Mouse (Mus musculus) liver, postnatal 0 days (tissue): ENCODE data around the gene Tmem98. TPM values are rescaled to one million over a fixed set of nuclear protein-coding genes. Genes with fewer than 3 reads are reported as not detected.

Experiments used
- ATAC-seq: fragments of 200-750 bp; cut with Nextera tagmentation; 2 replicates; pipeline ENCODE4 v1.8.0; 2017; ENCODE audit warnings: mild to moderate bottlenecking, moderate library complexity
- DNase-seq: peaks from one replicate; pipeline ENCODE4 v3.0.0-alpha.2; 2016
- H3K27ac ChIP-seq: fragments of 300-500 bp; sonication (generic); 2 replicates; pipeline ENCODE4 v1.5.1; 2014; ENCODE audit warnings: antibody characterized with exemption, moderate library complexity, mild to moderate bottlenecking, low read depth
- H3K27me3 ChIP-seq: fragments of 300-500 bp; sonication (generic); 2 replicates; pipeline ENCODE4 v1.6.1; 2014; ENCODE audit warnings: low read length, control low read depth, mixed read lengths; ENCODE audit not compliant: insufficient read depth
- H3K36me3 ChIP-seq: fragments of 300-500 bp; sonication (generic); replicated peaks from 2 replicates; pipeline ENCODE4 v1.6.1; 2014; ENCODE audit warnings: mild to moderate bottlenecking, control low read depth, low read length, moderate library complexity, mixed read lengths; ENCODE audit not compliant: insufficient read depth
- H3K4me1 ChIP-seq: fragments of 300-500 bp; sonication (generic); 2 replicates; pipeline ENCODE4 v1.6.1; 2014; ENCODE audit warnings: antibody characterized with exemption, mild to moderate bottlenecking, control low read depth; ENCODE audit not compliant: insufficient read depth
- H3K4me2 ChIP-seq: fragments of 300-500 bp; sonication (generic); 2 replicates; pipeline ENCODE4 v1.6.1; 2014; ENCODE audit warnings: low read depth, mild to moderate bottlenecking, low read length, moderate library complexity, mixed read lengths
- H3K4me3 ChIP-seq: fragments of 300-500 bp; sonication (generic); 2 replicates; pipeline ENCODE4 v1.5.1; 2014; ENCODE audit warnings: low read depth, low read length
- H3K9ac ChIP-seq: fragments of 300-500 bp; sonication (generic); replicated peaks from 2 replicates; pipeline ENCODE4 v1.6.1; 2014; ENCODE audit warnings: mild to moderate bottlenecking, moderate library complexity
- H3K9me3 ChIP-seq: fragments of 300-500 bp; sonication (generic); 2 replicates; pipeline ENCODE4 v1.6.1; 2016; ENCODE audit warnings: mild to moderate bottlenecking, control low read depth, low read length, mixed read lengths
- CTCF ChIP-seq: sonication (generic); IDR thresholded peaks from 2 replicates; pipeline ENCODE4 v1.5.1; 2016; ENCODE audit warnings: antibody characterized with exemption, low read depth
- EP300 ChIP-seq: IDR thresholded peaks from 2 replicates; pipeline ENCODE4 v1.6.1; 2016; ENCODE audit warnings: antibody characterized with exemption, low read depth, mild to moderate bottlenecking
- WGBS: fragments of 180-500 bp; shearing (Covaris S2); extraction: QIAGEN DNeasy Blood & Tissue Kit; methylation state at CpG from one replicate; pipeline ENCODE4 v1.1.7; 2014; ENCODE audit not compliant: insufficient replicate concordance; 5-methylcytosine and 5-hydroxymethylcytosine counted together
- polyA plus RNA-seq: library from polyadenylated mRNA; unstranded; fragments of >200 nt; fragmentation: Nextera tagmentation; extraction: Ambion mirVana; gene quantifications from 2 replicates; pipeline ENCODE4 v1.2.1, GENCODE M21; 2015

The Tmem98 gene
- polyA plus RNA-seq, 1 experiment from 2014 or later, result 21.5 TPM

GRCm38 (mm10) chr11:80767320-80767617 is 42.7 kb upstream of the Tmem98 start:
- TF ChIP-seq CTCF, result no peak
- no peak for TF ChIP-seq EP300
- no peak overlapping the region for H3K4me2 ChIP-seq

GRCm38 (mm10) chr11:80771186-80771585 is 38.8 kb upstream of the Tmem98 start:
- no peaks in the 10 kb centered on the region; the same call in 1 of the 2 replicates for H3K27me3 ChIP-seq
- no peaks in the 10 kb centered on the region for H3K9me3 ChIP-seq
- TF ChIP-seq EP300, result no peak
- TF ChIP-seq CTCF, result no peak
- no peak overlapping the region for H3K4me3 ChIP-seq
- ATAC-seq, result no peak
- H3K4me1 ChIP-seq, result no peaks in the 10 kb centered on the region; the same call in 1 of the 2 replicates
- DNase-seq, result no peak
- no peak overlapping the region for H3K4me2 ChIP-seq
- no peak overlapping the region for H3K27ac ChIP-seq
- 86% methylated on average over 3 of the region's 3 CpGs for WGBS
- no peak overlapping the region for H3K9ac ChIP-seq
- H3K36me3 ChIP-seq, result no peaks in the 10 kb centered on the region

More at GRCm38 (mm10) chr11:80767320-80767617, 42.7 kb upstream of the Tmem98 start:
- Histone ChIP-seq H3K9ac (no peak overlapping the region), H3K27ac (0 out of 2 replicates have a peak overlapping the region, but pooled peaks have one; percentile 16), H3K27me3 (no peaks in the 10 kb centered on the region), H3K4me3 (no peak overlapping the region), H3K9me3 (no peaks in the 10 kb centered on the region), H3K4me1 (no peaks in the 10 kb centered on the region; the same call in 1 of the 2 replicates), H3K36me3 (no peaks in the 10 kb centered on the region)
- 71% methylated on average over 3 of the region's 3 CpGs for WGBS
- DNase-seq (no peak), ATAC-seq (no peak)

- no peaks in the 10 kb centered on the region; the same call in 1 of the 2 replicates for H3K27me3 ChIP-seq
- TF ChIP-seq EP300 (no peak), CTCF (no peak)
- no peak overlapping the region for H3K4me3 ChIP-seq
- WGBS, result 74% methylated on average over 5 of the region's 5 CpGs
- no peak overlapping the region for H3K27ac ChIP-seq
- H3K36me3 ChIP-seq, result no peaks in the 10 kb centered on the region
- H3K4me1 ChIP-seq, result no peaks in the 10 kb centered on the region; the same call in 1 of the 2 replicates
- H3K9me3 ChIP-seq, result no peaks in the 10 kb centered on the region
- H3K4me2 ChIP-seq, result no peak overlapping the region
- ATAC-seq (no peak), DNase-seq (no peak)
- H3K9ac ChIP-seq, result no peak overlapping the region
Observed at GRCm38 (mm10) chr11:80771596-80772250, 38.3 kb upstream of the Tmem98 start.

DNA sequence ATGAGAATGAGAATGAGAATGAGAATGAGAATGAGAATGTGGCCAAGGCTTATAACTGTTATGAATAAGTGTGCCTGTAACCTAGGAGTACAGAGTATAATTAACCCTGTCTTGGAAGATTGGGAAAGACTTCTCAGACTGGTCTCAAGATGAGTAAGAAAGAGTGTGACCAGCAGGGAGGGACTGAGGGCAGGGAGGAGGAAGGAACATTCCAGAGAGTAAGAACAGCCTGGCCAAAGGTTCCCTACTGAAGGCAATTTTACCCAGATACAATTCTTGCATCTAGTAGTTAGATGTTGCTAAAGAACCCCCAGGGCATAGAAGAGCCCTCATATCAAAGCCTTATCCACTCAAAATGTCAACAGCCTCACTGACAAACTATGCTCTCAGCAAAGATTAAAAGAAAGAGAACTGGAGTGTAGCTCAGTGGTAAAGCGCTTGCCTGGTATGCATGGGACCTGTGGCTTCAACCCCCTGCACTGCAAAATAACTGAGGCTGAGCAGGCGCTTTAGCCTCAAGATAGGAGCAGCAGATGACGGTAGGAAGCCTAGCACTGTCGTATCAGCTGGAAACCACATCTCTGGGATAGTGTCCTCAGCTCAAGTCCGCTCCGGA is 37.3 kb upstream of the Tmem98 start:
- H3K4me1 ChIP-seq, result no peaks in the 10 kb centered on the region
- DNase-seq (no peak), ATAC-seq (no peak)
- no peak overlapping the region for H3K4me2 ChIP-seq
- H3K27me3 ChIP-seq, result no peaks in the 10 kb centered on the region; the same call in 1 of the 2 replicates
- WGBS, result 71% methylated on average over 6 of the region's 6 CpGs
- H3K9me3 ChIP-seq, result no peaks in the 10 kb centered on the region
- no peaks in the 10 kb centered on the region for H3K36me3 ChIP-seq
- no peak overlapping the region for H3K4me3 ChIP-seq
- TF ChIP-seq EP300 (no peak), CTCF (no peak)
- H3K9ac ChIP-seq, result no peak overlapping the region
- no peak overlapping the region for H3K27ac ChIP-seq

- no peak overlapping the region for H3K27ac ChIP-seq
- no peak for ATAC-seq
- 66% methylated on average over 3 of the region's 3 CpGs for WGBS
- H3K27me3 ChIP-seq, result no peaks in the 10 kb centered on the region; the same call in 1 of the 2 replicates
- TF ChIP-seq EP300, result no peak
- TF ChIP-seq CTCF, result no peak
- no peak overlapping the region for H3K4me3 ChIP-seq
- no peak overlapping the region for H3K9ac ChIP-seq
- H3K36me3 ChIP-seq, result no peaks in the 10 kb centered on the region
- no peaks in the 10 kb centered on the region for H3K9me3 ChIP-seq
- no peak overlapping the region for H3K4me2 ChIP-seq
- H3K4me1 ChIP-seq, result no peaks in the 10 kb centered on the region; the same call in 1 of the 2 replicates
- no peak for DNase-seq
Observed at GRCm38 (mm10) chr11:80775535-80775934, 34.4 kb upstream of the Tmem98 start.

- TF ChIP-seq EP300, result no peak
- peak; percentile 27 for TF ChIP-seq CTCF
- H3K4me1 ChIP-seq, result peaks cover 3% of the 10 kb centered on the region; the same call in 1 of the 2 replicates
- no peak overlapping the region for H3K27ac ChIP-seq
- peak overlapping the region; percentile 92; the same call in 1 of the 2 replicates for H3K4me3 ChIP-seq
- no peaks in the 10 kb centered on the region for H3K36me3 ChIP-seq
- no peak for ATAC-seq
- no peak overlapping the region for H3K9ac ChIP-seq
- H3K4me2 ChIP-seq, result peak overlapping the region; percentile 91
- DNase-seq, result no peak
- 80% methylated on average over 2 of the region's 2 CpGs for WGBS
- H3K27me3 ChIP-seq, result no peaks in the 10 kb centered on the region; the same call in 1 of the 2 replicates
- no peaks in the 10 kb centered on the region for H3K9me3 ChIP-seq
Observed at GRCm38 (mm10) chr11:80777708-80778107, 32.3 kb upstream of the Tmem98 start.
